Mouse (Mus musculus): Measurements from ENCODE around the gene Srsf10.

Gene Srsf10

DNA sequence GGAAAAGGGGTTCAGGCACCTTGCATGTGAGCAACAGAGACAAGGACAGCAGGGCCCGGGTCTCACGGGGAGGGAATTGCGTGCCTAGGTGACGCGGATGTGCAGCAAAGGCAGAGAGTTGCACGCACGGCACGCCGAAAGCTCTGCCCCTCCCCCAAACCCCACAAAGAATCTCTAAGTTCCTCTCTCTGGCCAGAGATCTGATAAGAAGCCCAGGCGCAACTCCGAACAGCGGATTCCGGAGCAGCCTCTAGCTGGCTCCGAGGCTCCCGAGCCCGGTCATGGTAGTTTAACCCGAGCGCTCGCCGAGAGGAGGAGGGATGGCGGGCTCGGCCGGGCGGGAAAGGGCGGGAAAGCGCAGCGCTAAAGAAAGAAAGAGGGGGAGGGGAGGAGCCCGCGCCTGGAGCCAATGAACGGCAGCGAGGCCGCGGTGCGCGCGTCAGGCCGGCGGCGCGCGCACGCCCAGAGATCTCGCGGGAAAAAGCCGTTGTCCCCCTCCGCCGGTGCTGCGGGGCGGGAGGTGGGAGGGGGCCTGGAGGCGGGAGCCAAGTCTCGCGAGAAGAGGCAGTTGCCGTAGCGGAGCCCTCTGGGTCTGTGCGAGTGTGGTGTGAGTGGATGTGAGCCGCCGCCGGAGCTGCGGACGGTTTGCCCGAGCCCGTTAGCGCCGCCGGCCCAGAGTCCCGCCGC lies at the start of gene Srsf10:
Gene Srsf10, plus strand, starts transcription at position 212 of the 687 bp plus-strand sequence.
- in situ Hi-C loops (cut with MseI, MboI), result no loop called here

GRCm38 (mm10) chr4:135814896-135815295 lies 40.7 kb upstream of the Srsf10 start:
- in situ Hi-C loops (cut with MseI, MboI), result no loop called here

DNA sequence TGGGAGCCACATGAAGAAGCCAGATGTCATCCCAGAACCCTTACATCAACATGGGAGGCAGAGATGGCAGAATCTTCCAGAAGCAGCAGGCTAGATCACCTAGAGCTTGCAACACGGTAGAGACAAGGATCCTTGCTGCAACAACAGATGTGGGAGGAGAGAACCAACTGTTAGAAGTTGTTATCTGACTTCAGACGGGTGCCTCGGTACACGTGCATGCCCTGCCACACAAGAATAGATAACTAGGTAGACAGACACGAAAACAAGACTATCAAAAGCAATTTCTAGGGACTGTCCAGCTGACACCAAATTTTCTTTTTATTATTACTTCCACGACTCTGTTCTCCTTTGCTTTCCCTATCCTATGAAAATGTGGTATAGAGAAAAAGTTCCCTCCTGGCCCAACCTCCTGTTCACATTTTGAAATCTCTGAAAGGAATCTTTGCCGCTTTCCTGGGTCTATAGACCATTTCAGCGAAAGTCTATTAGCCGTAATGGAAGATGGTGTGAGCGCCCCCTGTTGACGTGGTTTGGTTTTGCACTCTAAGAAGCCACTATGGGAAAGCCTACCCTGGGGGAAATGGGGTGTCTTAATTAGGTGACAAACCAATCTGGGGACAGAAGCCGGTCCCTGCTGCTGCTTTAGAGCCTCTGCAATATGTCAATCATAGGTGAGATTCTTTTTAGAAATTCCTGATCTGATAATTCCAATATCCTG lies 38.5 kb upstream of the Srsf10 start:
- in situ Hi-C loops (cut with MseI, MboI), result no loop called here

DNA sequence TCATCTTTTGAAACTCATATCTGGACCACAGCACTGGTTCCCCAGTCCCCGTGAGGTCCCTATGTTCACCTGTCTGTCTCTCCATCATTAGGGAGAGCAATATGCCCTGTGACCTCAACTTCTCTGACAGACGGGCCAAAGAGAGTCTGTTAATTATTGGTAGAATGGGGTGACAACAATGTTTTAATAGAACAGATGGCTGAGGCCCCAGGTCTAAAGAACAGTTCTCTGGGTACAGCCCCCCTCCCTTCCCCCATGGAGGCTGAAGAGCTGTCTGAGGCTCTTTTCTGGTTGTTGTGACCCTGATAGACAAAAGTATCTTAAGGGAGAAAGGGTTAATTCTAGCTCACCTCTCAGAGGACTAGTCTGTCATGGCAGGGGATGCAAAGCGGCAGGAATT lies 37.2 kb upstream of the Srsf10 start:
- in situ Hi-C loops (cut with MseI, MboI), result no loop called here

GRCm38 (mm10) chr4:135819826-135820526 lies 35.6 kb upstream of the Srsf10 start:
- in situ Hi-C loops (cut with MseI, MboI), result no loop called here

DNA sequence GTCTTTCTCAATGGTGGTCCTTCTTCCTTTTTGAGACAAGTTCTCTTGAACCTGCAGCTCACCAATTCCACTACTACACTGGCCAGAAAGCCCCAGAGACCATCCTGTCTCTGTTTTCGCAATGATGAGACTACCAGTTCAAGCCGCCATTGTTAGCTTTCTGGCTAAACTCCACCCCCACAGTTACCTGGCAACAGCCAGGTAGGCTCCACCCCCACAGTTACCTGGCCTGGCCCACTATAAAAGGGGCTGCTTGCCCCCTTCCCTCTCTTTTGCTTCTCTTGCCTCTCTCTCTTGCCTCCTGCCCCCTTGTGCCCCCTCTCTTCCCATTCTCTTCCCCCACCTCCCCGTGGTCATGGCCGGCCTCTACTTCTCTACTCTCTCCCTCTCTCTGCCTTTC lies 33.8 kb upstream of the Srsf10 start:
- in situ Hi-C loops (cut with MseI, MboI), result no loop called here

- in situ Hi-C loops (cut with MseI, MboI), result no loop called here
Measured at GRCm38 (mm10) chr4:135823298-135823697, 32.2 kb upstream of the Srsf10 start.

DNA sequence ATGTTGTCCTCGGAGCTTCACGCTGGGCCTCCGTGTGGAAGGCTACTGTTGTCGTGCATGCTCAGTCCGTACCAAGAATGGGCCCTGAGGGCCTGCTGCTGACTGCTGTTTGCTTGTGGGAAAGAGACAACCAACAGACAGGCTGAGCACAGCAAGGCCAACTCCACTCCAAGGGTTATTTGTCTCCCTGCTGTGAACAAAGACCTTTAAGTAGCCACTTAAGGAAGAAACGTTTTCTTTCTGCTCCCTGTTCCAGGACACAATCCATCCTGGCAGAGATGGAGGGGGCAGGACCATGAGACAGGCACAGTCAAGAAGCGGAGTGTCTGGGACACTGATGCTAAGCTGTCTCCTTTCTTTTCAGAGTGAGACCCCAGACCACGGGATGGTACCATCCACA lies 31.3 kb upstream of the Srsf10 start:
- in situ Hi-C loops (cut with MseI, MboI), result no loop called here

- in situ Hi-C loops (cut with MseI, MboI), result no loop called here
Measured at GRCm38 (mm10) chr4:135828491-135828890, 27.1 kb upstream of the Srsf10 start.

- in situ Hi-C loops (cut with MseI, MboI), result no loop called here
Measured at GRCm38 (mm10) chr4:135832070-135832469, 23.5 kb upstream of the Srsf10 start.

- in situ Hi-C loops (cut with MseI, MboI), result no loop called here
Measured at GRCm38 (mm10) chr4:135833301-135834123, 22.0 kb upstream of the Srsf10 start.

DNA sequence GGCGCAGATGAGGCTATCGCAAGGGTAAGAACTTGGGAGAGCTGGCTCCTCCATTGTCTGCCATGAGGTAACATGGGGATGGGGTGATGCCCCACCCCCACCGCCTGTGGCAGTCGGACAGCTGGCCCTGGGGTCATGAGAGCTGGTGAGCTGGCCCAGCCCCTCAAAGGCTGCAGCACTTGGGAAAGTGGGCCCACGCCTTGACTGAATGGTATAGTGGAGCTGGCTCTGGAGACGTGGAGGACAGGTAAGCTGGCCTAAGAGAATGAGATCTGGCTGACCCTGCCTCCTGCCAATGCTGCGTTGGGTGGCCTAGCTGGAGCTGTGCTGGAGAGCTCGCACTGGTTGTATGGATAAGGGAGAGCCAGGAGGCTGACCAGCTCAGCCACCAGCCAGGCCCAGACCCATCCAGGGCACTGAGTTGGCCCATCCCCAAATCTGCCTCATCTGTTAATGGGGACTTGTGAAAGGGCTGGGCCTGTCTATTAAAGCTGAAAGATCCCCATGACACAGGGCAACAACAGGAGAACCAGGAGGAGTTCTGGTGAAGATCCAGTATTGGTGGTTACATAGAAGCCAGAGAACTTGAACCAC lies 21.3 kb upstream of the Srsf10 start:
- in situ Hi-C loops (cut with MseI, MboI), result no loop called here

GRCm38 (mm10) chr4:135838925-135839292 lies 16.6 kb upstream of the Srsf10 start:
- in situ Hi-C loops (cut with MseI, MboI), result no loop called here

DNA sequence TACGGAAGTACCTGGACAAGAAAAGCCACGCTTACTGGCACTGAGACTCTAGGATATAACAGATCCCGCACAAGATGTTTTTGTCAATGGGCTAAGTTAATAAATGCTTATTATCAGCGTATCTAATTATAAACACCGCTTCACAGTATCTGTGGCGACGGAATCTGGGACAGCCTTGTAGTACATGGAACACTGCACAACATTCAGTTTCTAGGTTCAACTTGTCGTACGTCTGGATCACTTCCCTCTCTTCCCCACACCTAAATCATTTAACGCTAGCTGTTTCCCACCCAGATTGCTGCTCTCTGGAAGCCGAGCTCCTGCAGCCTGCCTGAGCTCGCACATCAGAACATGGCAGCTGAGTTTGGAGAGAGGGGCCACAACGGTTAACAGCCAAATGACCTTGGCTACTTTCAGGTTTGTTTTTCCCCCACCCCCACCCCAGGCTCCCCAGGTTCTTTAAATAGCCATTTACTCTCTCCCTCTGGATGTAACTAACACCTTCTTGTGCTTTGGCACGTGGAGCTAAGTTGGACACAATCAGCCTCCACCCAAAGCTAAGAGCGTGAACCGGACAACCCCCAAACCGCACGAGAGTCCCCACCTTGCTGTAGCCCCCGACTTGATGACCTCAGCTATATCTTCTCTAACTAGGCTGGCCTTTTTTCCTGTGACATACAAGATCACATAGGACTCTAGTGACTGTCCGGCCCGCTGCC lies 16.1 kb upstream of the Srsf10 start:
- in situ Hi-C loops (cut with MseI, MboI), result no loop called here

DNA sequence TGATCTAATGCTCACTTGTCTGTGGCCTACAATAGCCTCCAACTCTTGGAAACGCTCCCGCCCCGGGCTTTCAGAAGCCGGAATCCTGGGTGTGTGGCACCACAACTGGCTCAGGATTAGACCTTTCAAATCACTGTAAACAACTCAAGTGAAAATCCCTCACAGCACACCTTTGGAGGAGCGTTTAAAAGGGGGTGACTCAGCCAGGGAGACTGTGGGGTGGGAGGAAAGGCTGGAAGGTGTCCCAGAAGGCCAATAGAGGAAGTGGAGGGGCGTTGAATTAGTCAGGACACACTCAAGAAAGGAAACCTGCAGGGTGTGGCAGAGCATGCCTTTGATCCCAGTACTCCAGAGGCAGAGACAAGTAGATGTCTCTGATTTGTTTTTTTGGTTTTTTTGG lies 11.1 kb upstream of the Srsf10 start:
- in situ Hi-C loops (cut with MseI, MboI), result no loop called here

DNA sequence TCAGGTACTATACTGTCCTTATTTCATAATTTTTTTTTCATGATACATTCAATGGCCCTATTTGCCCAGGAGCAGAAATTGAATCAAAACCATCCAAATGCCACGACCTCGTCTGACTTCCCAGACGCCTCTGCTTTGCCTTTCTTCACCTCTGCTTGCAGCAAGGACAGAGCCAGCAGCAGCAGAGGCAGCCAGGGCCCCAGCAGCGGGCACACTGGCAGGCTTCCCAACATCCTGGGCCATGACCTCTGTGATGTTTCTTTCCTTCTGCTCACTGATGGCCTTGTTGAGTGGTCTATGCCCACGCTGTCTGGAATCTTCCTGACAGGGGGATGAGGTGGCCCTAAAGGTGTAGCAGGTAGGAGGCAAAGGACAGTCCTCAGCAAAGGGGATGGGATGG lies 8.0 kb upstream of the Srsf10 start:
- in situ Hi-C loops (cut with MseI, MboI), result no loop called here

DNA sequence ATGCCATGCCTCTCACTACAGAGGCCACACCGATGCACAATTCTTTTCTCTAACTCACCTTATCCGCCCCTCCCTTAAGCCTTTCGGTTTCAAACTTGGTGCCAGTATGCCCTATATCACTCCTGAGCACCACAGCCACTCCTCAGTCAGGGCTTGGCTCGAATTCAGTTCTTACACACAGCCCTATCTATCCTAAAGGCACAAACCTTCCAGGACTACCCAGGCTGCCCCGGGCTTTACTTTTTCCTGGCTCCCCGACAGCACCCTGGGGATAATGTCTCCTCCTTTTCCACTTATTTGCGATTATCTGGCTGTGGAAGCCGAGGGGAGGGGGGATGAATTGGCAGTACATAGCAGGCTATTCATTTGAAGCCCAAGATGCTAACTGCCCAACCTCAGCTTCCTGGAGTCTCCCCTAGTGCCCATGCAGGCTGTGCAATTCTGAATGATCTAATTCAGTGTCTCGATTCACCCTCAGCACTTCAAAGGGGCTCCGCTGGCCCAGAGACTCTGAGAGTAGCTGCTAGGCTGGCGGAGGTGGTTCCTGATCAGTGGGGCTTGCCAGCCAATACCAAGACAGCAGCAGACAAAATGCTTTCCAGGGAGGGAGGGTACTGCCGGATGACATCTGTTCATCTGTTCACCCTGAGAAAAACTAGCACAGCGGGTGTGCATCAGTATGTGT lies 5.0 kb upstream of the Srsf10 start:
- in situ Hi-C loops (cut with MseI, MboI), result no loop called here

GRCm38 (mm10) chr4:135851942-135852341 lies 3.6 kb upstream of the Srsf10 start:
- in situ Hi-C loops (cut with MseI, MboI), result no loop called here

DNA sequence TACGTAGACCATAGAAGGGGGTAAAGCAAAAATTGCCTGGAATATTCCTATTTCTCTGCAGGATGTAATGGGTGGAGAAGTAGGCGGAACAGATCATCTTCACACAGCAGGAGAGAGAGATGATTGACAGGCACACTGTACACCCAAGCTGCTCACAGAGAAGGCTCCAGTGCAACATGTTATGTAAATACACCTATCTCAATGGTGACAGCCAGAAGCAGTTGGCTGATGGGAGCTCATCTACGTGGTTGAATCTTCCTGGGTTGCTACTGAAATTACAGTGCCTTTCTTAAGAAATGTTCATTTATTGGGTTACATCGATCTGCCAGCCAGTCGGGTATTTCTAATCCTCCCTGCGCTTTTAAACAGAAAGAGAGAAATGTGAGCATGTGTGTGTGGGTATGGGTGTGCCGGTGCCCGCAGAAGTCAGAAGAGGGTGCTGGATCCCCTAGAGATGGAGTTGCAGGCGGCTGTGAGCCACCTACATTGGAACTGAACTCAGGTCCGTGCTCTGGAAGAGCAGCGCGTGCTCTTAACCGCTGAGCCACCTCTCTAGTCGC lies 1.5 kb upstream of the Srsf10 start:
- in situ Hi-C loops (cut with MseI, MboI), result no loop called here

- in situ Hi-C loops (cut with MseI, MboI), result no loop called here
Measured at GRCm38 (mm10) chr4:135854630-135855029, 917 bp upstream of the Srsf10 start.

Data from mouse trophoblast stem cell (cell line).